Mouse (Mus musculus) limb, embryonic 10.5 days (tissue): ENCODE data around the gene Map1lc3b. TPM values are rescaled to one million over a fixed set of nuclear protein-coding genes. Genes with fewer than 3 reads are reported as not detected.
A peak's percentile ranks its signal among the peaks of the same experiment; 100 is the strongest.

ENCODE experiments used
- DNase-seq: peaks from one replicate; pipeline ENCODE4 v3.0.0-alpha.2; 2017; ENCODE audit warnings: low spot score
- H3K27ac ChIP-seq: fragments of 300-500 bp; sonication (generic); 2 replicates; pipeline ENCODE4 v1.5.1; 2016; ENCODE audit warnings: mild to moderate bottlenecking
- H3K27me3 ChIP-seq: fragments of 300-500 bp; sonication (generic); 2 replicates; pipeline ENCODE4 v1.6.1; 2016; ENCODE audit warnings: low read depth, mild to moderate bottlenecking; ENCODE audit not compliant: poor library complexity, severe bottlenecking
- H3K36me3 ChIP-seq: fragments of 300-500 bp; sonication (generic); 2 replicates; pipeline ENCODE4 v1.6.1; 2016; ENCODE audit warnings: mild to moderate bottlenecking, moderate library complexity
- H3K4me1 ChIP-seq: fragments of 300-500 bp; sonication (generic); 2 replicates; pipeline ENCODE4 v1.6.1; 2016
- H3K4me3 ChIP-seq: fragments of 300-500 bp; sonication (generic); 2 replicates; pipeline ENCODE4 v1.5.1; 2016; ENCODE audit warnings: mild to moderate bottlenecking, moderate library complexity
- H3K9me3 ChIP-seq: fragments of 300-500 bp; sonication (generic); replicated peaks from 2 replicates; pipeline ENCODE4 v1.6.1; 2016; ENCODE audit warnings: mild to moderate bottlenecking
- WGBS: fragments of 180-500 bp; shearing (Covaris S2); methylation state at CpG from one replicate; pipeline ENCODE4 v1.1.7; 2016; 5-methylcytosine and 5-hydroxymethylcytosine counted together
- polyA plus RNA-seq: library from polyadenylated mRNA; unstranded; fragments of >200 nt; fragmentation: Nextera tagmentation; extraction: Ambion mirVana; gene quantifications from 2 replicates; pipeline ENCODE4 v1.2.1, GENCODE M21; 2016

The Map1lc3b gene
- 179 and 189 TPM in 2 replicates for polyA plus RNA-seq

DNA sequence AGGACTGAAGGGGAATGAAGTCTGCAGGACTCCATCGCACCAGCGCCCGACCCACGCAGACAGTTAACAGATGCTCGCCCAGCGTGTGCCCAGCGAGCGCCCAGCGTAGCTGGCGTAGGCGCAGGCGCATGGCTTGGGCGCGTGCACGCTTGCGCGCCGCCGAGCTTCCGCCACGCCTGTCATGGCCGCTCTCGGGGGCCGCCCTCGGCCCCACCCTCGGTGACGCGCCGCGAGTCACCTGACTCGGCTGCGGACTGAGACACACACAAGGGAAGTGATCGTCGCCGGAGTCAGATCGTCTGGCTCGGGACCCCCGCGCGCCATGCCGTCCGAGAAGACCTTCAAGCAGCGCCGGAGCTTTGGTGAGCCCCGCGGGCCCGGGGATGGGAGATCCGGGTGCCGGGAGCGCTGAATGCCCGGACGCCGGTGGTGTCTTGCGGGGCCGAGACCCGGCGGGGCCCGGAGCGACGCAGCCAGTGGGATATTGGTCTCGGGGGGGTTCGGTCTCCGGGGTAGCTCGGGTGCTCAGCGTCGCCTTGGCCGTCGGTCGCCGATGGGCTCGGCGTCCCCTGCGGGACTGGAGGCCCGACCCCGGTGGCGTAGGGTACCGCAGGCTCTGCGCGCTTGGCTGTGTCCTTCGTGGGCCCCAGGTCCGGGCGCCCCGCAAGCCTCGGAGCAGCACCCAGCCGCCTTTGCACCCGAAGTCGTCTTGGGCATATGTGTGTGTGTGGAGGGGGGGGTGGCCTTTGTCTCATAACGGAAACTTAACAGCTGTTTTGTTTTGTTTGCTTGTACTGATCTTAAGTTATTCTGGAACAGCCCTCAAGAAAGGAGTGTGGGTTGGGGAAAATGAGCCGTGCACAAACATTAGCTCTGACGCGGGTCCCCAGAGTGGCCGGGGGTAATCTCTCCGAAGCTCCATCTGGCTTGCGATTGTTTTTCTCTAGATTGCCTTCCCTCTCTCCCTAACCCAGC is at the start of gene Map1lc3b:
TSS of gene Map1lc3b (plus strand) at position 159 of the 975 bp plus-strand sequence.
- WGBS = under 1% methylated on average over 94 of the region's 94 CpGs
- no peaks in the 10 kb centered on the region for H3K9me3 ChIP-seq
- peak within 1 kb of the TSS; percentile 94 for H3K4me3 ChIP-seq

DNA sequence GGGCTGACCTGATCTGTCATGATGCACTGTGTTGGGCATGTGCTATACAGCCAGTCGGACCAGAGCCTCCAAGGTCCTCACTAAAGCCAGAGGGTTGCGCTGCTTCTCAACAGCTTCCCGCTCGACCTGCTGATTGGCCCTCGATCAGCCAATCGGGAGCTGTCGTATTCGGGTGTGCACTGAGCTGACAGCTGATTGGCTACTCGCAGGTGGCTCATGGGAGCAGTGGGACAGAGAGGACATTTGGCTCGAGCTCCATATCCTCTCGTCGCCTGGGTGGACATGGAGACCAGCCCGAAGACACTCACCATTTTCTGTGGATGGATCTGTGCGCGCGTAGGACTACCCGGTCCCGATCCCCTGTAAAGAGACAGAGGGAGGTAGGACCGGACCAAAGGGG is 48.3 kb upstream of the Map1lc3b start:
- H3K27me3 ChIP-seq = peaks cover 23% of the 10 kb centered on the region; the same call in 1 of the 2 replicates
- no peak overlapping the region for H3K4me3 ChIP-seq
- H3K36me3 ChIP-seq = no peaks in the 10 kb centered on the region
- DNase-seq = no peak
- no peaks in the 10 kb centered on the region; the same call in 1 of the 2 replicates for H3K9me3 ChIP-seq
- no peak overlapping the region for H3K27ac ChIP-seq
- 77% methylated on average over 19 of the region's 19 CpGs for WGBS
- no peaks in the 10 kb centered on the region for H3K4me1 ChIP-seq

More for the DNA sequence above, at the start of gene Map1lc3b:
- Histone ChIP-seq H3K36me3 (peaks cover 22% of the 10 kb centered on the region), H3K27ac (peak within 1 kb of the TSS; percentile 88), H3K27me3 (no peaks in the 10 kb centered on the region), H3K4me1 (peaks cover 34% of the 10 kb centered on the region)
- peak; percentile 97 for DNase-seq

DNA sequence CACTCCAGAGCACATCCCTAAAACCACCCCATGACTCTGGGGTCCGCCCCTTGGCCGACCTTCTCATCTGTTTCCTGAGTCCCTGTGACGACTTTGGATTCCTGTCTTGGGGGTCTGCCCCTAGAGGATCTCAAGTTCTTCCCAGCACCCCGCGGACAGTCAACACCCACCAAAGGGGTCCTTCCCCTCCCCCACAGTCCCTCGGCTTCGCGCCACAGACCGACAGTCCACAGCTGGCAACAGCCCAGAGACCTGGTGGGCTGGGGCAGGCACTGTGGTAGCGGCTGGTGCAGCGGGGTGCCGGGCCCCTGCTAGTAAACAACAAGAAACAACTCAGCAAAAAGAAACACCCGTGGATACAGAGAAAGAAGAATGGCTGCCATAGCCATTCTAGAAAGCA is 47.3 kb upstream of the Map1lc3b start:
- Histone ChIP-seq H3K36me3 (no peaks in the 10 kb centered on the region), H3K4me1 (no peaks in the 10 kb centered on the region), H3K27ac (no peak overlapping the region), H3K4me3 (no peak overlapping the region), H3K27me3 (peaks cover 23% of the 10 kb centered on the region; the same call in 1 of the 2 replicates), H3K9me3 (no peaks in the 10 kb centered on the region; the same call in 1 of the 2 replicates)
- WGBS = 73% methylated on average over 13 of the region's 13 CpGs
- no peak for DNase-seq

DNA sequence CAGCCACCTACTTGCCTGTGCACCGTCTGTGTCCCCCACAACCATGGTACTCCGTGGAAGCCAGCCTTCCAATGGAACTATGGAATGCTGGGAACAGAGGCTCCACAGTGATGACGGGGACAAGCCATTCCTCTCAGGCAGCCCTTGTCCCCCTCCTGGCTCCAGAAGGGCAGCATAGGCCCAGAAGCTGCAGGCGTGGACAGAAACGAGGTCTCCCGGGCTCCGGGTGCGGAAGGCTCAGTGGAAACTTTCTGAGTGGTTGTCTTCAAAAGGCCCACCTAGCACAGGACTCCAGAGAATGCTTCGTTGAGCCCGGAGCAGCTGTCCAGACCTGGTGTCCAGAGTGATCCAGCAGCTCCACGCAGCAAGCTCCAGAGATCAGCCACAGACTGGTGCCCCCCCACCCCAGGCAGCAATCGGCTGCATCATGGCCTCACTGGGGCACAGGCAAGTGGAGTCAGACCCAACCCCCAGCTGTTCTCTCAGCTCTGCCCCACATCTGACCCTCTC is 45.8 kb upstream of the Map1lc3b start, which contains the start of gene 1700018B08Rik:
TSS of gene 1700018B08Rik (minus strand) at position 45 of the 510 bp plus-strand sequence.
- WGBS = 89% methylated on average over 12 of the region's 12 CpGs
- H3K36me3 ChIP-seq = 0 out of 2 replicates have a peak, but pooled peaks cover under 1% of the 10 kb centered on the region
- H3K27me3 ChIP-seq = peaks cover 19% of the 10 kb centered on the region; the same call in 1 of the 2 replicates
- H3K27ac ChIP-seq = no peak within 1 kb of the TSS
- H3K9me3 ChIP-seq = no peaks in the 10 kb centered on the region; the same call in 1 of the 2 replicates
- no peak for DNase-seq
- H3K4me3 ChIP-seq = no peak within 1 kb of the TSS
- no peaks in the 10 kb centered on the region for H3K4me1 ChIP-seq

DNA sequence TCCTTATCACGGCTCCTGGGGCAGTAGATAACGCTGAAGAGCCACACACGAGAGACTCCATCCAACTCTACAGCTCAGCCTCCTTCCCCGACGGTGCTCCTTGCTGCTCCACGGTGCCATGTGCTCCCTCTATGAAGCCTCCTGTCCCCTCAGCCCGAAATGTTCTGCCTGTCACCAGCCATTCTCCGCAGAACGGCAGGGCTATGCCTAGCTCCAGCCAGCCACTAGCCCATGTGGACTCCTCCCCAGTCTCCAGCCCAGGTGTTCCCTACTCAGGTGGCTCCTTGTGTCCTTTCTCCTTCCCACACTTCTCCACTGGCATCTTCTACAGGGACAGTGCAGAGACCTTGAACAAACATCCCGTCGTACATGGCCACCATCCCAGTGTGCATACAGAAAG is 45.2 kb upstream of the Map1lc3b start:
- Histone ChIP-seq H3K4me3 (no peak overlapping the region), H3K36me3 (peaks cover 7% of the 10 kb centered on the region), H3K9me3 (no peaks in the 10 kb centered on the region; the same call in 1 of the 2 replicates), H3K4me1 (no peaks in the 10 kb centered on the region), H3K27me3 (peaks cover 13% of the 10 kb centered on the region; the same call in 1 of the 2 replicates), H3K27ac (no peak overlapping the region)
- no peak for DNase-seq
- 78% methylated on average over 11 of the region's 11 CpGs for WGBS

DNA sequence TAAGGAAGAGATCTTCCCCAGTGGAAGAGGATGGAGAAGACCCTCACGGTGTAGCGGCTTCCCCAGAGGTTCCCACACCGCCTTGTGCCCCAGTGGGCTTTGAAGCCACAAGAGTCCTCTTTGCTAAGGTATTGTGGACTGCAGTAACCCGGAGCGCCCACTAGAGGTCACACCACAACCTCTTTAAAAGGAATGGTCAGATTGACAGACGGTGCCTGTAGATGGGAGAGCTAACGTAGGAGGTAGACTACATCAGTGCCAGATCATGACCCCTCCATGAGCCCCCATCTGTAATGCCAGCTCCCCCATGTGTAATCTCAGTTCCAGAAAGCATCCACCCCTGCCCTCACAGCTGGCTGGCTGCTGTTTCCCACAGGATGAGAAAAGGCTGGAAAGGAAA is 43.0 kb upstream of the Map1lc3b start:
- H3K36me3 ChIP-seq = peaks cover 29% of the 10 kb centered on the region

GRCm38 (mm10) chr8:121550056-121550455 is 40.1 kb upstream of the Map1lc3b start:
- Histone ChIP-seq H3K36me3 (peaks cover 58% of the 10 kb centered on the region), H3K4me3 (no peak overlapping the region), H3K4me1 (no peaks in the 10 kb centered on the region; the same call in 1 of the 2 replicates), H3K27ac (no peak overlapping the region), H3K9me3 (no peaks in the 10 kb centered on the region), H3K27me3 (peaks cover 2% of the 10 kb centered on the region; the same call in 1 of the 2 replicates)
- DNase-seq = no peak
- 93% methylated on average over 6 of the region's 6 CpGs for WGBS

More for the DNA sequence above, 43.0 kb upstream of the Map1lc3b start:
- 14% methylated on average over 7 of the region's 7 CpGs for WGBS
- peaks cover 12% of the 10 kb centered on the region; the same call in 1 of the 2 replicates for H3K27me3 ChIP-seq
- no peak overlapping the region for H3K4me3 ChIP-seq
- no peak overlapping the region for H3K27ac ChIP-seq
- no peaks in the 10 kb centered on the region for H3K9me3 ChIP-seq
- no peaks in the 10 kb centered on the region; the same call in 1 of the 2 replicates for H3K4me1 ChIP-seq
- peak; percentile 78 for DNase-seq

- no peak overlapping the region for H3K27ac ChIP-seq
- DNase-seq = no peak
- no peaks in the 10 kb centered on the region for H3K9me3 ChIP-seq
- no peaks in the 10 kb centered on the region for H3K27me3 ChIP-seq
- no peaks in the 10 kb centered on the region; the same call in 1 of the 2 replicates for H3K4me1 ChIP-seq
- H3K36me3 ChIP-seq = peaks cover 67% of the 10 kb centered on the region
- H3K4me3 ChIP-seq = no peak overlapping the region
- WGBS = 78% methylated on average over 24 of the region's 24 CpGs
Measured at GRCm38 (mm10) chr8:121551065-121551985, 38.8 kb upstream of the Map1lc3b start.

DNA sequence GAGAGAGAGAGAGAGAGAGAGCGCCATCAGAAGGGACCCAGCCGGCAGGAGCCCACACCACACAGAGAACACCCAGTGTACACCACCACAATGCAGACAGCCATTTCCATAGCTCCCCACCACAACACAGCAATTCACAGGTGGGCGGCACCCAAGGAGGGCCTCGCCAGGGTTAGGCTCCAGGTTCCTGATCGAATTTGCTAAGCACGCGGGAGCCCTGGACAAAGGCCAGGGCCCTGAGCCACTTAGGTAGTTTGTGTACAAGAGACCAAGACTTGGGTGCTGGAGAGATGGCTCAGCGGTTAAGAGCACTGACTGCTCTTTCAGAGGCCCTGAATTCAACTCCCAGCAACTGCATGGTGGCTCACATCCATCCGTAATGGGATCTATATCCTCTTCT is 37.7 kb upstream of the Map1lc3b start:
- DNase-seq = no peak
- Histone ChIP-seq H3K9me3 (no peaks in the 10 kb centered on the region), H3K4me3 (no peak overlapping the region), H3K36me3 (peaks cover 73% of the 10 kb centered on the region), H3K27ac (no peak overlapping the region), H3K4me1 (no peaks in the 10 kb centered on the region; the same call in 1 of the 2 replicates), H3K27me3 (no peaks in the 10 kb centered on the region)
- WGBS = 94% methylated on average over 7 of the region's 9 CpGs

DNA sequence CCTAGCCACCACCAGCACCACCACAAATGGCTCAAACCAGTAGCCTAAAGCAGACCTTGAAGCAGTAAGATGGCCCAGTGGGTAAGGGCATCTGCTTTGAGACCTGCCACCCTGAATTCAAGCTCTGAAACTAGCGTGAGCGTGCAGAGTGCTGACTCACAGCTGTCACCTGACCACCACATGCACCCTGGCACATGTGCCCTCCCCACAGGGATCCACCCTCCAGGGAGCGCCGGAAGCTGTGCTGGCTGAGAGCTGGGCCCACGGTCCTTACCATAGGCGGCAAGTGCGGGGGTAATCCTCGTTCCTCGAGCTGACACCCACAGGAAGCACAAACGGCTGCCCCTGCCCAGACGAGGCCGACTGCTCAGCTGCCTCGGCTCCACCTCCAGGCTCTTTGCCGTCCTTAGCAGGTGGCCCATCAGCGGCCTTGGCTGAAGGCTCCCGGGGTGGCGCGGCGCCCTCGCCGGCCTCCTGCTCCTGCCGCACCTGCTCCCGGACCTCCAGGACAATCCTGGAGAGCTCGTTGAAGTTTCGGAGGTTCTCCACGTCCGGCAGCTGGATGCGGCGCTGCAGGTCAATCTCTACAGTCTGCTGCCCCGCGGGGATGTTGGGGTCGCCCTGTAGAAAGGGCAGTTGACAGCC is 36.2 kb upstream of the Map1lc3b start:
- Histone ChIP-seq H3K4me3 (no peak overlapping the region), H3K4me1 (no peaks in the 10 kb centered on the region; the same call in 1 of the 2 replicates), H3K27ac (no peak overlapping the region), H3K27me3 (no peaks in the 10 kb centered on the region), H3K9me3 (no peaks in the 10 kb centered on the region), H3K36me3 (peaks cover 87% of the 10 kb centered on the region)
- 95% methylated on average over 32 of the region's 32 CpGs for WGBS
- DNase-seq = no peak

DNA sequence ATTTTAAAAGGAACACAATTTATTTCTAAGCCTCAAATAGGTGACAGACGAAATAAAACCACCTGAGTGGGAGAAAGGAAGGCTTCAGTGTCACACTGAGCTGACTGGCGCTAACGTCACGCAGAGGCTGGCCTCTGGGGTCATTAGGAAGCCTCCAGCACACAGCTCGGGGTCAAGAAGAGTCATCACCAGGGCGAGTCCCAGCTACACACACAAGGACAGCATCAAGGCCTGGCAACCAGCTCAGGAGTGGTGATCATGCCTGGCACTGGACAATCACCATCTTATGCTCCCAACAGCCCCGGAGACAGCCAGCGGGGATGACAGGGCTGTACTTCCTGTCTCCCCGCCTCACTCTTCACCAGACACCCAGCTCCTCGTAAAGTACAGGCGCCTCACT is 32.4 kb upstream of the Map1lc3b start:
- H3K27me3 ChIP-seq = no peaks in the 10 kb centered on the region
- H3K27ac ChIP-seq = no peak overlapping the region
- no peak overlapping the region for H3K4me3 ChIP-seq
- no peaks in the 10 kb centered on the region for H3K9me3 ChIP-seq
- H3K36me3 ChIP-seq = peaks cover 75% of the 10 kb centered on the region
- 81% methylated on average over 11 of the region's 11 CpGs for WGBS
- DNase-seq = no peak
- no peaks in the 10 kb centered on the region for H3K4me1 ChIP-seq

- no peak for DNase-seq
- 87% methylated on average over 16 of the region's 16 CpGs for WGBS
- Histone ChIP-seq H3K4me1 (no peaks in the 10 kb centered on the region), H3K9me3 (no peaks in the 10 kb centered on the region), H3K4me3 (no peak overlapping the region), H3K27ac (no peak overlapping the region), H3K27me3 (no peaks in the 10 kb centered on the region), H3K36me3 (peaks cover 72% of the 10 kb centered on the region)
Measured at GRCm38 (mm10) chr8:121558538-121558937, 31.6 kb upstream of the Map1lc3b start.
